Mouse (Mus musculus) leukemia stem cell, adult 10-12 weeks (primary cell): ENCODE data around the gene Olfr3. TPM values are rescaled to one million over a fixed set of nuclear protein-coding genes. Genes with fewer than 3 reads are reported as not detected.

Experiments
- polyA plus RNA-seq: library from polyadenylated mRNA; stranded (reverse); fragments of >175 nt; gene quantifications from 2 replicates; pipeline ENCODE4 v1.2.3, GENCODE M21; 2012; ENCODE audit warnings: low replicate concordance

The Olfr3 gene
- not detected in 2 replicates for polyA plus RNA-seq

DNA sequence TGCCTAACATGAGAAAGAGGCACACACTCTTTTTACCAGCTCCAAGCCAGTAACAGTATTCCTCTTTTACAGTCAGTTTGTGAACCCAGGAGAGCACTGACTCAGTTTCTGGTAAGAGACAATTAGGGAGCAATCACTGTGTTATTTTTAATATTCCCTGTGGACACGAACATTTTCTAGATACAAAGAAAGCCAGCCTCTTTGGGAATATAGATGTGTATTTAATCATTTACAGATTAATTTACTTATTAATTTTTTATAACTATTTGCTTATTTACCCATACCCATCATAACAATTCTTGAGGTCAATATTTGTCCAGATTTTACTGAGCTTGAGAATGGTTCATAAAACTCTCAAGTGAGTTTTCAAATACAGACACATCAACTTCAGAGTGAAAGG is at the start of gene Olfr3:
Gene Olfr3 (minus strand): TSS at position 101 of the 400 bp plus-strand sequence.

DNA sequence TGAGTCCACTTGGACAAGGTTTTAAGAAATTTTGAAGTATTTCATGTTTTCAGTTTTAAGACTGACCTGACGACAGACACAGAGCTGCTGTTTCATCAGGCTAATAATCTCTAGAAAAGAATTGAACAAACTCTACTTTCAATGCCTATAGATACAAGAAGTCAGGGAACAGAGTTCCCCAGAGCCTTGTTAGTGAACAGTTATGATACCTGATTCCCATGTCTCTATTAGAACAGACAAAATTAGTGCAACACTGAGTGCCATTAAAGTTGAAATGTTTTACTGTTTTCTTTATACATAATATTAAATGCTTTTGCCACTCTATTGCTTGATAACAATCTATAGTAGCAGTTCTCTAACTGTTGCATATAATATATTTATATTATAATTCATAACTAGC is 45.7 kb upstream of the Olfr3 start, which contains the start of gene Olfr351:
Gene Olfr351 (minus strand): TSS at position 101 of the 400 bp plus-strand sequence.

DNA sequence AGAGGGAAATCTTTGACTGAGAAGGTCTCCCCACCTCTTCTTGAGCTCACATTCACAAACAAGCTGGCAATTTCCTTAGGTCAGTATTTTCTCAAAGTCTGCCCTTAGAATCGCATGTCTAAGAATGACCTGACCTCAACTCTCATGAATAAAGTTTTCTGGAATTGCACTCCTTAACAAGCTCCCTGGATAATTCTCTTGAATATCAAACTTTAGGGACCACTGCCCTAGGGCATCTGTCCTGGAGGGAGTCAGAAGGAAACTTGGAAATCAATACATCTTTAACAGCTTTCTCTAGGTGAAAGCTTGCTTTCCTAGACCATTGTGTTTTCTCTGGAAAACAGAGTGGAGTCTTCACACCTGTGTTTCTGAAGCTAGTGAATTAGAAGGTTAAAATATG is 29.2 kb upstream of the Olfr3 start, which contains the start of gene Olfr350:
Gene Olfr350 (plus strand): TSS at position 301 of the 400 bp plus-strand sequence.

DNA sequence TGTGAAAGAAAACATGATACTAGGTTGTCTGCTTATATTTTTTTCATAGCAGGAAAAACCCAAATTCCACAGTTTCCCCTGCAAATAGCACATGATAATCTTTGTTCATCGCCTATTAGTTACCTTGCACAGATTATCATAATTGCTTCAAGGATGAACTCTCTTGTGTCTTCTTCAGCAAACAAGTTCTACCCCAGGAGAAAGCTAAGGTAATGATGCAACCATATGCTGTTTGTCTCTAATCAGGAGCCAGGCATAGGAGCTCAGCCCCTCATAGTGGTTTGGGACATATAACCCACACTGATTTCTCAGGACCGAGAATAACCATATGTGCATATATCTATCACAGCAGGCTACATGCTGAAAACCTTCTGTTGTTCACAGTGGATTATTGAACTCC is 26.6 kb downstream of the Olfr3 start, which contains the start of gene Olfr50:
Gene Olfr50 (plus strand): TSS at position 301 of the 400 bp plus-strand sequence.

DNA sequence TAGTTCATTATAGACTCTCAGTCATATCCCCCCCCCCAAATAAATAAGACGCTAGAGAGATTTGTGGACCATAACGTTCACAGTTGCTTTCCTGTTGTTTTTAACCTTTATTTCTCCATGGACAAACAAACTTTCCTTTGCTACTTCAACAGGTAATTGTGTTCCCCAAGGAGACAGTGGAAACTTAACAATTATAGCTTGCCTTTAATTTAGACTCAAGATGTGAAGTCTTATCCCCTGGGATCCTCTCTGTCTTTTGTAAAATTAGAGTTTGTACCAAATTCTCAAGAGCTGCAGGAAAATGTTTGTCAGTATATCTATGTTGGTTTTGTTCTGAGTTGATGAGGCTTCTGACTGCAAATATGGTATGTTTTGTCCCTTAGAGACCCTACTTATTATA is 32.9 kb downstream of the Olfr3 start, which contains the start of gene Olfr348:
Gene Olfr348 (plus strand): TSS at position 301 of the 400 bp plus-strand sequence.

Other genes with a start within 250 kb of the Olfr3 start
- not detected in 2 replicates for gene Olfr345, start 177.0 kb downstream of the Olfr3 start, polyA plus RNA-seq
- not detected in 2 replicates for gene Olfr346, start 131.2 kb downstream of the Olfr3 start, polyA plus RNA-seq
- 0.05 TPM in 1 of 2 replicates, not detected in the other for gene Olfr347, start 85.1 kb downstream of the Olfr3 start, polyA plus RNA-seq
- not detected in 2 replicates for gene Olfr348, start 32.8 kb downstream of the Olfr3 start, polyA plus RNA-seq
- gene Olfr50, start 26.5 kb downstream of the Olfr3 start, polyA plus RNA-seq: 0.03 TPM in 1 of 2 replicates, not detected in the other
- gene Olfr350, start 29.3 kb upstream of the Olfr3 start, polyA plus RNA-seq: not detected in 2 replicates
- not detected in 2 replicates for gene Olfr351, start 45.6 kb upstream of the Olfr3 start, polyA plus RNA-seq
- not detected in 2 replicates for gene Olfr352, start 51.4 kb upstream of the Olfr3 start, polyA plus RNA-seq
- 0.03 TPM in 1 of 2 replicates, not detected in the other for gene Olfr353, start 75.9 kb upstream of the Olfr3 start, polyA plus RNA-seq
- gene Olfr354, start 88.6 kb upstream of the Olfr3 start, polyA plus RNA-seq: not detected in 2 replicates
- not detected in 2 replicates for gene Olfr355, start 111.9 kb upstream of the Olfr3 start, polyA plus RNA-seq
- not detected in 2 replicates for gene Olfr356, start 120.1 kb upstream of the Olfr3 start, polyA plus RNA-seq
- gene Olfr357, start 176.8 kb upstream of the Olfr3 start, polyA plus RNA-seq: 0.03 TPM in 1 of 2 replicates, not detected in the other
- not detected in 2 replicates for gene Olfr358, start 192.3 kb upstream of the Olfr3 start, polyA plus RNA-seq
- not detected in 2 replicates for gene Olfr360, start 248.7 kb upstream of the Olfr3 start, polyA plus RNA-seq